Mouse (Mus musculus) CH12.LX (cell line): ENCODE results near the gene Fgfr2. TPM values are rescaled to one million over a fixed set of nuclear protein-coding genes. Genes with fewer than 3 reads are reported as not detected.

Source experiments
- DNase-seq: peaks from one replicate; pipeline ENCODE4 v3.0.0-alpha.2; 2013; ENCODE audit errors: extremely low read depth
- H3K27ac ChIP-seq: 2 replicates; pipeline ENCODE4 v1.5.1; 2012; ENCODE audit warnings: low read depth, mild to moderate bottlenecking, control low read depth, moderate library complexity; ENCODE audit not compliant: insufficient read depth
- H3K27me3 ChIP-seq: replicated peaks from 2 replicates; pipeline ENCODE3; 2012; ENCODE audit warnings: inconsistent platforms
- H3K36me3 ChIP-seq, 2 experiments: replicated peaks in 1 of 2; 2 replicates each; pipeline versions ENCODE3 to v1.6.1; 2012; ENCODE audit warnings: inconsistent platforms in 1 of 2, low read length in 1 of 2, mild to moderate bottlenecking in 1 of 2, mixed read lengths in 1 of 2, moderate library complexity in 1 of 2; ENCODE audit not compliant: control insufficient read depth in 1 of 2, insufficient read depth in 1 of 2
- H3K4me1 ChIP-seq, 2 experiments: 2 replicates each; pipeline ENCODE4 v1.6.1; 2012; ENCODE audit warnings: inconsistent platforms in 1 of 2, moderate library complexity in 1 of 2; ENCODE audit not compliant: insufficient read depth in 2 of 2, control insufficient read depth in 1 of 2
- H3K4me2 ChIP-seq: 2 replicates; pipeline ENCODE4 v1.6.1; 2012; ENCODE audit warnings: low read depth, mild to moderate bottlenecking, control low read depth; ENCODE audit not compliant: poor library complexity, insufficient read depth, severe bottlenecking
- H3K4me3 ChIP-seq, 3 experiments: fragments of 150-350 bp in 1 of 3; sonication (generic) in 1 of 3; replicated peaks in 1 of 3; 2 replicates each; pipeline versions ENCODE3 to v1.5.1; 2011 to 2012; ENCODE audit warnings: low read depth in 2 of 3, low read length in 2 of 3, mild to moderate bottlenecking in 2 of 3, moderate library complexity in 2 of 3, control low read depth in 1 of 3, improper control_type of control experiment in 1 of 3, inconsistent platforms in 1 of 3, mixed read lengths in 1 of 3; ENCODE audit not compliant: poor library complexity in 1 of 3
- H3K79me2 ChIP-seq: replicated peaks from 2 replicates; pipeline ENCODE4 v1.6.1; 2012; ENCODE audit warnings: mild to moderate bottlenecking, moderate library complexity; ENCODE audit not compliant: control insufficient read depth, poor library complexity, insufficient read depth, severe bottlenecking; ENCODE audit errors: extremely low read depth
- H3K9ac ChIP-seq: 2 replicates; pipeline ENCODE4 v1.6.1; 2012; ENCODE audit warnings: low read depth, mild to moderate bottlenecking, control low read depth, moderate library complexity; ENCODE audit not compliant: insufficient read depth
- H3K9me3 ChIP-seq: replicated peaks from 2 replicates; pipeline ENCODE3; 2012; ENCODE audit warnings: low read length, inconsistent platforms, mixed read lengths
- CTCF ChIP-seq, 2 experiments: IDR thresholded peaks in 1 of 2; conservative IDR thresholded peaks in 1 of 2; 2 replicates each; pipeline ENCODE4 v1.5.1; 2011 to 2012; ENCODE audit warnings: low read depth in 2 of 2, low read length in 2 of 2, improper control_type of control experiment in 1 of 2, inconsistent platforms in 1 of 2, mild to moderate bottlenecking in 1 of 2, moderate library complexity in 1 of 2
- E2F4 ChIP-seq: IDR thresholded peaks from 2 replicates; pipeline ENCODE4 v1.6.1; 2011; ENCODE audit warnings: low read depth, low read length, improper control_type of control experiment; ENCODE audit not compliant: insufficient replicate concordance
- ELF1 ChIP-seq: IDR thresholded peaks from 2 replicates; pipeline ENCODE4 v1.6.1; 2014; ENCODE audit warnings: low read depth, mild to moderate bottlenecking, inconsistent platforms, low read length, improper control_type of control experiment
- EP300 ChIP-seq: IDR thresholded peaks from 2 replicates; pipeline ENCODE4 v1.6.1; 2011; ENCODE audit warnings: low read length, improper control_type of control experiment
- HCFC1 ChIP-seq: IDR thresholded peaks from 2 replicates; pipeline ENCODE4 v1.6.1; 2012; ENCODE audit warnings: low read depth, mild to moderate bottlenecking, inconsistent platforms, low read length, improper control_type of control experiment
- JUN ChIP-seq: IDR thresholded peaks from 2 replicates; pipeline ENCODE4 v1.6.1; 2011; ENCODE audit warnings: low read depth, mild to moderate bottlenecking, low read length, improper control_type of control experiment, moderate library complexity; ENCODE audit not compliant: insufficient read depth
- JUND ChIP-seq: conservative IDR thresholded peaks from 2 replicates; pipeline ENCODE4 v1.6.1; 2011; ENCODE audit warnings: low read depth, low read length, improper control_type of control experiment
- MAFK ChIP-seq: IDR thresholded peaks from 2 replicates; pipeline ENCODE4 v1.6.1; 2011; ENCODE audit warnings: low read length, improper control_type of control experiment; ENCODE audit not compliant: insufficient replicate concordance
- MEF2A ChIP-seq: IDR thresholded peaks from 2 replicates; pipeline ENCODE4 v1.6.1; 2014; ENCODE audit warnings: low read depth, mild to moderate bottlenecking, inconsistent platforms, low read length, improper control_type of control experiment, borderline replicate concordance
- POLR2AphosphoS2 ChIP-seq: IDR thresholded peaks from 2 replicates; pipeline ENCODE4 v1.6.1; 2011; ENCODE audit warnings: low read depth, low read length, improper control_type of control experiment
- SMC3 ChIP-seq: IDR thresholded peaks from 2 replicates; pipeline ENCODE4 v1.6.1; 2011; ENCODE audit warnings: low read depth, low read length, improper control_type of control experiment
- USF1 ChIP-seq: IDR thresholded peaks from 2 replicates; pipeline ENCODE4 v1.6.1; 2014; ENCODE audit warnings: low read depth, mild to moderate bottlenecking, inconsistent platforms, low read length, improper control_type of control experiment
- dilution Hi-C: fragments of 300-500 bp; cut with MboI; formaldehyde crosslinking; loops from 2 replicates; pipeline ENCODE4 v1.14.3; 2020; ENCODE audit warnings: low sequenced_read_pairs; ENCODE audit not compliant: extremely low pct_unique_long_range_greater_than_20kb, extremely low pct_ligation_motif_present
- in situ Hi-C: fragments of 300-500 bp; cut with MboI; formaldehyde crosslinking; loops from 3 replicates; pipeline ENCODE4 v1.14.3; 2019; ENCODE audit warnings: low sequenced_read_pairs, low pct_ligation_motif_present, low pct_unique_long_range_greater_than_20kb, mixed read lengths
- polyA plus RNA-seq: library from polyadenylated mRNA; unstranded; fragments of >175 nt; gene quantifications from 2 replicates; pipeline ENCODE4 v1.2.1, GENCODE M21; 2012; ENCODE audit warnings: low read depth; ENCODE audit not compliant: insufficient read length
- total RNA-seq, 2 experiments: library from RNA; depleted of rRNA; stranded (reverse); fragments of 300-350 nt in 1 of 2; fragments of >200 nt in 1 of 2; gene quantifications; 2 replicates each; pipeline ENCODE4 v1.2.3; 2012 to 2014

Gene Fgfr2
- total and polyA plus RNA-seq, 3 experiments, result not detected

- no peak for TF ChIP-seq CTCF (conservative IDR thresholded peaks at IDR 0.05 in 1 of 2, IDR thresholded peaks at IDR 0.05 in 1 of 2; ENCODE audit: low read depth in 2 of 2, low read length in 2 of 2)
- TF ChIP-seq MAFK, result no peak
- TF ChIP-seq EP300, result no peak
- TF ChIP-seq E2F4, result no peak
- TF ChIP-seq MEF2A, result no peak
- no peak for TF ChIP-seq USF1
- no peak for TF ChIP-seq HCFC1
- TF ChIP-seq JUN, result no peak
- TF ChIP-seq JUND, result no peak
- no peak for TF ChIP-seq POLR2AphosphoS2
- H3K4me1 ChIP-seq, result peaks cover 0 to 3% of the 10 kb centered on the region in 2 experiments; a peak in 1 of 4 replicates
- dilution Hi-C loops, result no loop called here
- no peaks in the 10 kb centered on the region for H3K36me3 ChIP-seq
- DNase-seq, result no peak
- H3K79me2 ChIP-seq, result no peaks in the 10 kb centered on the region
- H3K4me3 ChIP-seq, result no peak overlapping the region
- H3K27me3 ChIP-seq, result peaks cover 92% of the 10 kb centered on the region
- in situ Hi-C loops, result no loop called here
- H3K27ac ChIP-seq, result no peak overlapping the region
- no peak overlapping the region for H3K4me2 ChIP-seq
- no peak overlapping the region for H3K9ac ChIP-seq
- no peaks in the 10 kb centered on the region for H3K9me3 ChIP-seq
Observed at GRCm38 (mm10) chr7:130945730-130946129, 2177.4 kb downstream of the Fgfr2 start.

GRCm38 (mm10) chr7:130944766-130945475 lies 2178.2 kb downstream of the Fgfr2 start:
- Histone ChIP-seq H3K9me3 (no peaks in the 10 kb centered on the region), H3K4me2 (no peak overlapping the region), H3K4me3 (no peak overlapping the region), H3K4me1 (peaks cover 0 to 3% of the 10 kb centered on the region in 2 experiments; a peak in 1 of 4 replicates), H3K9ac (no peak overlapping the region), H3K27ac (no peak overlapping the region), H3K36me3 (no peaks in the 10 kb centered on the region), H3K27me3 (peaks cover 92% of the 10 kb centered on the region), H3K79me2 (no peaks in the 10 kb centered on the region)
- TF ChIP-seq MAFK (no peak), ELF1 (no peak), SMC3 (no peak), CTCF (conservative IDR thresholded peaks at IDR 0.05 in 1 of 2, IDR thresholded peaks at IDR 0.05 in 1 of 2; ENCODE audit: low read depth in 2 of 2, low read length in 2 of 2) (no peak)
- no peak for DNase-seq
- in situ Hi-C loops (no loop called here), dilution Hi-C loops (no loop called here)
